Mouse (Mus musculus) spleen, adult 2 months (tissue): Measurements from ENCODE around the gene Zup1.

ENCODE experiments used
- CTCF ChIP-seq: fragments of 200-500 bp; IDR thresholded peaks from 2 replicates; pipeline ENCODE4 v1.5.1; 2011; ENCODE audit warnings: mild to moderate bottlenecking, inconsistent platforms; ENCODE audit not compliant: insufficient read depth, insufficient read length, insufficient replicate concordance; ENCODE audit errors: extremely low read depth
- POLR2A ChIP-seq: fragments of 200-500 bp; IDR thresholded peaks from 2 replicates; pipeline ENCODE4 v1.6.1; 2011; ENCODE audit warnings: low read depth, low read length, inconsistent platforms

DNA sequence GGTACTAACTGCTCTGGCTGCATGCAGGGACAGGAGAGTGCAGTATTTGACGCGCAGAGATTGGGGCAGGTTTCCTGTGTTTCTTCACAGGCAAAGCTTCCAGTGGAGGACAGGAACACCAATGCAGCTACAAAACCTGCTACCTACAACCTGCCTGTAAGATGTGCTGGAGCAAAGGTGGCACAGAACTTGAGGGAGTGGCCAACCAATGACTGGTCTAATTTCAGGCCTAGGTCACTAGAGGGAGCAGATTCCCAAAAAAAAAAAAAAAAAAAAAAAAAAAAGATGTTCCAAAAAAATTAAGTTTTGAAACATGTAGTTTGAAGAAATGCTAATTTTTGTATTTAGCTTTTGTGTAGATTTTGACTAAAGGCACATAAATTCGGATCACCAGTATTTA is 1.4 kb upstream of the Zup1 start:
- TF ChIP-seq CTCF: no peak
- TF ChIP-seq POLR2A: no peak
